Mouse (Mus musculus): Measurements from ENCODE around the gene Stat1.

Gene Stat1

DNA sequence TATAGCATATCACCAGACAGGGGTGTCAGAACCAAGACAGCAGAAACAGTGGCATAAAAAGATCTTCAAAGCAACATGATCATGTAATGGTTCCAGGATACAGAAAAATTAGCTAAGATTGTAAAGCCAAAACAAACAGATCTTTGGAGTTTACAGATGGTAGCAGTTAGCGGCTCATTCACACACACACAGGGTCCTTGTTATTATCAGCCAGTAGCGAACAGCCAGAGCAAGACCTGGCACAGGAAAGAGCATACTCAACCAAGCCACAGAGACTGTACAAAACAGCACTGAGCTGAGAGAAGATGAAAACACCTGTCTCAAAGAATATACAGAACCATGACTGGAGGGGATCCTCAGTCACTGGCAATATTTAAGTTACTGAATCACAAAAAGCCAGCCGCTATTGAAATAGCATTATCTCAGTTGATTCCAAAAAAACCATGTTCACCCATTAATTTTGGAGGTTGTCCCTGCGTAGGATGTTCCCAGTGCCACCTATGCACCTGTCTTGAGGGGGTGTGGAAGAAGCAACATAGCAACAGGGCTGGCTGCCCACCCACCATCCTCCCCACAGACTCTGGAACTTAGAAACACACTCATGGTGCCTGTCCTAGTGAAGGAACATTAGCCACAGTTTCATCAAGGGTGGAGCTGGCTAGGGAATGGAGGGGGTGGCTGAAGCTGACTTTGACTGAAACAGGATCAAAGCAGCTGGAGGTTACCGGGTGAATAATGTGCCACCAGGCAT lies 44.6 kb downstream of the Stat1 start:
- DNase-seq (ENCODE audit: low spot score), result no peak

DNA sequence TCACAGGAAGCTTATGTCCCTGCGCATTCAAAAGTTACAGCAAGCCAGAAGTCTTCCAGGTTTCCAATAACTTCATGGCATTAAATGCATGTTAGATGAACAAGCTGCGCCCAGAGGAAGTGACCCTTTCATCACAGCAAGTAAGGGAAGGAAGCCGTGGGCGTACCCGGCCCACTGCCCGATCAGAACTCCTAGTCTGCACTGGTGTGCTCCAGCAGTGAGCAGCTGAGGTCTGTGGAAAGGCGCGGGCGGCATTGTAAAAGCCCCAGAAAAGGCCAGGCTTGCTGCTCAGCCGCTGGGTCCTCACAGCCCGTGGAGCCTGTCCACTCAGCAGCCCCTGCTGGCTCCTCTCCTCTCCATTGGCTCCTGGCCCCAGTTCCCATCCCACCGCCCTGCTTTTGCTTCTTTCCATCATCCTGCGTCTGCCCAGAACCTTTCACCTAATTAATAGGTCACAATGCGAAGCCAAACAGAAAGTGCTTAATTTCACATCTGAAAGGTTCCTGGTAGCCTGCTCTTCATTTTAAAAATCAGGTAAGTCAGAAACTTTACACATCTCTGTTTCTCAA lies 47.5 kb downstream of the Stat1 start:
- no peak for DNase-seq (ENCODE audit: low spot score)

DNA sequence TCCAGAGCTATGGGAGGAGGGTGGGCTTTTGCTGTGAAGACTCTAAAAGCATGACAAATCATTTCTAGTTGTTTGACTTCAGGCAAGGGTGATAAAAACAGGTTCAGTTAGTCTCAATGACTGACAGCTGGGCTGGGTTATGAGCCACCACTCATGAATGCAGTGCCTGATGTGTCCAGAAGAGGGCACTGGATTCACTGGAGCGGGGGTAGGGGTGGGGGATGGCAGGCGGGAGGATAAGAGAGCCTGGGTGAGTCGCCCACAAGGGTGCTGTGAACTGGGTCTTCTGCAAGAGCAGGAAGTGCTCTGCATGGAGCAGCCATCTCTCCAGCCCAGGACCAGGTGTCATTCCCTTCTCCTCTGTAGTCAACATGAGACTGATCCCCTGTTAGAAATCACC lies 50.8 kb downstream of the Stat1 start:
- DNase-seq (ENCODE audit: low spot score), result no peak

GRCm38 (mm10) chr1:52170747-52171146 lies 51.5 kb downstream of the Stat1 start:
- no peak for DNase-seq (ENCODE audit: low spot score)

- no peak for DNase-seq (ENCODE audit: low spot score)
Observed at GRCm38 (mm10) chr1:52171271-52171670, 52.0 kb downstream of the Stat1 start.

GRCm38 (mm10) chr1:52175321-52175720 lies 56.1 kb downstream of the Stat1 start:
- no peak for DNase-seq (ENCODE audit: low spot score)

- DNase-seq (ENCODE audit: low spot score), result no peak
Observed at GRCm38 (mm10) chr1:52175983-52176382, 56.7 kb downstream of the Stat1 start.

DNA sequence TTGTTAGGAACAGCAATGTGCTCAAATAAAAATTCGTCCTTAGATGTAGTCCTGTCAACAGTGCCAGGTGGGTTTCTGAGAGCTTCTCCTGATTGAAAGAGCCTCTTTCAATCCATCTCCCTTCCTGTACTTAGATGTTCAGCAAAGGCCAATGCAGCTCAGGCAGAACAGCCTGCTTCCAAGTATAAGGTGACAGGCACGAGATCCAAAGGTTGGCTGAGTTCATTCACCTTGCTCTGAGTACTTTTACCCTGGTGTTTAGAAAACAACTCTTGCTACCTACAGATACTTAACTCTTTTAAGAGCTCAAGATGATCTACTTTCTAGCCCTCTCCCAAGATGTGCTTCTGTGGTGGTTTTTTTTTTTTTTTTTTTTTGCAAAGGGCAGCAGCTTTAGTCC lies 57.8 kb downstream of the Stat1 start:
- DNase-seq (ENCODE audit: low spot score), result no peak

- no peak for DNase-seq (ENCODE audit: low spot score)
Observed at GRCm38 (mm10) chr1:52179939-52180568, 60.8 kb downstream of the Stat1 start.

GRCm38 (mm10) chr1:52181994-52182393 lies 62.8 kb downstream of the Stat1 start:
- no peak for DNase-seq (ENCODE audit: low spot score)

DNA sequence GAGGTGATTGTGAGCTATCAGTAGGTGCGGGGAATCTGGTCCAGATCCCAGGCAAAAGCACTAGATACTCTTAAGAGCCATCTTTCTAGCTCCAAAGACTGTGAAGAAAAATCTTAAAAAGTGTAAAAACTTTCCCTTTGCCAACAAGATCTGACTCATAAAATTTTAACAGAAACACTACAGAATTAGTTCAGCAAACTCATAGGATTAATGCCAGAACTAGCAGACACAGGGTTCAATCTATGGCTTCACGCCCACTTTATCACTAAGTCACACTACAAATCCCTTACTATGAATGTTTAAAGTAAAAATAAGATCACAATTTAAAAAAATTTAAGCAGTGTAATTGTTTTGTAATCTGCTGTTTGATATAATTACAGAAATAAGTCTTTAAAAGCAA lies 63.8 kb downstream of the Stat1 start:
- no peak for DNase-seq (ENCODE audit: low spot score)

Data from ovary, postnatal 10 days (tissue).